Mouse (Mus musculus) liver, embryonic 11.5 days (tissue): Measurements from ENCODE around the gene Gm49510. TPM values are rescaled to one million over a fixed set of nuclear protein-coding genes. Genes with fewer than 3 reads are reported as not detected.
A peak's percentile ranks its signal among the peaks of the same experiment; 100 is the strongest.

Source experiments
- ATAC-seq: fragments of 200-750 bp; cut with Nextera tagmentation; replicated peaks from 2 replicates; pipeline ENCODE4 v1.8.0; 2017; ENCODE audit warnings: moderate number of reproducible peaks, mild to moderate bottlenecking, moderate TSS enrichment, moderate library complexity; ENCODE audit not compliant: low FRiP score
- DNase-seq: peaks from one replicate; pipeline ENCODE4 v3.0.0-alpha.2; 2017; ENCODE audit warnings: low spot score
- H3K27ac ChIP-seq: fragments of 300-500 bp; sonication (generic); 2 replicates; pipeline ENCODE4 v1.5.1; 2014; ENCODE audit warnings: mild to moderate bottlenecking, low read depth, low read length, control low read depth
- H3K27me3 ChIP-seq: fragments of 300-500 bp; sonication (generic); replicated peaks from 2 replicates; pipeline ENCODE4 v1.6.1; 2014; ENCODE audit warnings: low read length, mixed read lengths; ENCODE audit not compliant: control insufficient read depth, insufficient read depth
- H3K36me3 ChIP-seq: fragments of 300-500 bp; sonication (generic); 2 replicates; pipeline ENCODE4 v1.6.1; 2014; ENCODE audit warnings: mild to moderate bottlenecking, low read length, moderate library complexity, mixed read lengths; ENCODE audit not compliant: control insufficient read depth, insufficient read depth
- H3K4me1 ChIP-seq: fragments of 300-500 bp; sonication (generic); replicated peaks from 2 replicates; pipeline ENCODE4 v1.6.1; 2014; ENCODE audit warnings: low read length, mixed read lengths; ENCODE audit not compliant: control insufficient read depth, insufficient read depth
- H3K4me2 ChIP-seq: fragments of 300-500 bp; sonication (generic); 2 replicates; pipeline ENCODE4 v1.6.1; 2014; ENCODE audit warnings: mild to moderate bottlenecking, control low read depth, moderate library complexity
- H3K4me3 ChIP-seq: fragments of 300-500 bp; sonication (generic); 2 replicates; pipeline ENCODE4 v1.5.1; 2014; ENCODE audit warnings: low read depth, low read length, control low read depth
- H3K9ac ChIP-seq: fragments of 300-500 bp; sonication (generic); 2 replicates; pipeline ENCODE4 v1.6.1; 2014; ENCODE audit warnings: low read depth, low read length, control low read depth
- H3K9me3 ChIP-seq: fragments of 300-500 bp; sonication (generic); 2 replicates; pipeline ENCODE4 v1.6.1; 2016; ENCODE audit warnings: low read length, inconsistent platforms, mixed read lengths; ENCODE audit not compliant: control insufficient read depth
- WGBS: fragments of 180-500 bp; shearing (Covaris S2); extraction: QIAGEN DNeasy Blood & Tissue Kit; methylation state at CpG from one replicate; pipeline ENCODE4 v1.1.7; 2014; 5-methylcytosine and 5-hydroxymethylcytosine counted together
- polyA plus RNA-seq: library from polyadenylated mRNA; unstranded; fragments of >200 nt; fragmentation: Nextera tagmentation; extraction: Ambion mirVana; gene quantifications from 2 replicates; pipeline ENCODE4 v1.2.1, GENCODE M21; 2014

Gene Gm49510
- polyA plus RNA-seq, 1 experiment from 2014 or later: 0.55 TPM

DNA sequence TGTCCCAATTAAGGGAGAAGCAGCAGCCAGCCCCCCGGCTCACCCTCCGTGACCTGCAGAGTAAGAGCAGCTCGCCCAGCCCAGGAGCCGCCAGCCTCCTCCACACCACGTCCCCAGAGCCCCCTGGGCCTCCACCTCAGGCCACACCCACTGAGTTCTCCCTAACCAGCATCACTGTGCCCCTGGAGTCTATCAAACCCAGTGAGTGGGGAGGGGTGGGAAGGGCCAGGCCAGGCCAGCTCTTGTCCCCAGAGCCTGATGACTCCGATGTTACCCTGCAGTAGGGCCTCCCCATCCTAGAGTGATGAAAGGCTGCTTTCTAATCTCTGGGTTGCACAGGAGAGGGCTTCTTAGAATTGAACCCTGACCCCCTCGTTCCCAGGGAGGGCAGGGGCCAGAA, 7.0 kb upstream of the Gm49510 start:
- Histone ChIP-seq H3K9me3 (no peaks in the 10 kb centered on the region), H3K27ac (peak overlapping the region; percentile 50), H3K27me3 (no peaks in the 10 kb centered on the region), H3K4me3 (peak overlapping the region; percentile 13; the same call in 1 of the 2 replicates), H3K4me1 (peaks cover 71% of the 10 kb centered on the region), H3K9ac (peak overlapping the region; percentile 31), H3K36me3 (peaks cover 13% of the 10 kb centered on the region; the same call in 1 of the 2 replicates), H3K4me2 (peak overlapping the region; percentile 15)
- DNase-seq (no peak), ATAC-seq (peak; percentile 57)
- 44% methylated on average over 7 of the region's 7 CpGs for WGBS

DNA sequence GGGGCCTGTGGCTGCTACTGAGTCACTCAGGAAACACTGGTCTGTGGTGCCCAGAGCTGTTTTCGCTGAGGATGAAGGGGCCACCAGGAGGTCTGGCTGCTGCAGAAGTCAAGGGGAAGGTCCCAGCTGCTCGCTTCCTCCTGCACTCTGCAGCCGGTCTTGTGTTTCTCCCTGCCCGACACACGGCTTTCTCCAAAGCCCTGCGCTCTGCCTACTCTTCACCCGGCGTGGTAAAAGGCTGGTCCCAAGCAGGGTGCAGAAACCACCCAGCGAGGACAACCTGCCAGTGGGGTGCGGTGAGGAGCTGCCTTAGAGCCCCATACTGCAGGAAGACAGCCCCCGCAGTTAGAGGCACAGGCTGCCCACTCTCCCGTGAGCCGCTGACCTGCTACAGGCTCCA, 4.7 kb upstream of the Gm49510 start:
- peak overlapping the region; percentile 34; the same call in 1 of the 2 replicates for H3K9ac ChIP-seq
- WGBS: 49% methylated on average over 13 of the region's 13 CpGs
- no peaks in the 10 kb centered on the region for H3K27me3 ChIP-seq
- no peaks in the 10 kb centered on the region for H3K9me3 ChIP-seq
- H3K4me1 ChIP-seq: peaks cover 79% of the 10 kb centered on the region
- peak overlapping the region; percentile 49 for H3K4me2 ChIP-seq
- ATAC-seq (no peak), DNase-seq (no peak)
- H3K27ac ChIP-seq: peak overlapping the region; percentile 76
- H3K36me3 ChIP-seq: peaks cover 11% of the 10 kb centered on the region; the same call in 1 of the 2 replicates
- H3K4me3 ChIP-seq: 0 out of 2 replicates have a peak overlapping the region, but pooled peaks have one; percentile 6

DNA sequence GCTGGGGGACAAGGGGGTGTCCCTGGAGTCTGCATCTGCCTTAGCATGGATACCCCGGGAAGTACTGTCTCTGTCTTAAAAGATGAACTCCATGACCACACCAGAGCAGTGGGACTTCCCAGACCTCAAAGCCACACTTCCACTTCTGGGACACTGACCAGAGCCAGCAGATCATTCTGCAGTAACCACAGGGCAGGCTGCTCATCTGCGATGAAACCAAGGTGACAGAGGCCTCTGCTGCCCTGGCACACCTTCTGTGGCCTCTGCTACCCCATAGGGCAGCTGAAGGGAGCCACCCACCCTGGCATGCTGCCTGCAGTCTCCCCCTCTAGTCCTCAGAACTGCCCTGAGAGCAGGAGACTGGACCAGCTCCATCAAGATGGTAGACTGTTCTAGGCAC, 3.7 kb upstream of the Gm49510 start:
- H3K4me1 ChIP-seq: peaks cover 76% of the 10 kb centered on the region
- H3K9ac ChIP-seq: peak overlapping the region; percentile 49
- H3K36me3 ChIP-seq: peaks cover 11% of the 10 kb centered on the region; the same call in 1 of the 2 replicates
- ATAC-seq: no peak
- H3K27ac ChIP-seq: peak overlapping the region; percentile 94
- no peaks in the 10 kb centered on the region for H3K9me3 ChIP-seq
- H3K4me3 ChIP-seq: peak overlapping the region; percentile 24
- no peaks in the 10 kb centered on the region for H3K27me3 ChIP-seq
- WGBS: 57% methylated on average over 2 of the region's 2 CpGs
- peak overlapping the region; percentile 96 for H3K4me2 ChIP-seq
- DNase-seq: no peak

DNA sequence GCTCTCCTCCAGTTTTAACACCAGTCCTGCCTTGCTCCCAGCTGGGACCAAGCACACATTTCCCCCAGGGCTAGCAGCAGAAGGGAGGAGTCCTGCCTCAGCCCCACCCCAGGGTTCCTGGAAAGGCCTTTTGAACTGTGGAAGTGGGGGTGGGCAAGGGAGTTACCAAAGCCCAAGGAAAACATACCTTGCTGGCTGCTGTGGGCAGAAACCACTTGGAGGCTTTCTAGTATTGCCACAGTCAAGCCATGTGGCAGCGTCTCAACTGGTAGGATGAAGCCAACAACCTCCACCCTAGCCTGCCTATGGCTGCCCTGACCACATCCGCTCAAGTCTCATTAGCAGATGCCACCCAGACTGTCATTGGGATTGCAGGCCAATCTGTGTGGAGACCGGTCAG, 3.3 kb upstream of the Gm49510 start:
- Histone ChIP-seq H3K4me1 (peaks cover 81% of the 10 kb centered on the region), H3K36me3 (peaks cover 11% of the 10 kb centered on the region; the same call in 1 of the 2 replicates), H3K4me2 (peak overlapping the region; percentile 96), H3K9ac (peak overlapping the region; percentile 49), H3K4me3 (peak overlapping the region; percentile 24), H3K9me3 (no peaks in the 10 kb centered on the region), H3K27me3 (no peaks in the 10 kb centered on the region), H3K27ac (peak overlapping the region; percentile 94)
- 69% methylated on average over 3 of the region's 3 CpGs for WGBS
- ATAC-seq: peak; percentile 30; the same call in 1 of the 2 replicates
- DNase-seq: no peak

DNA sequence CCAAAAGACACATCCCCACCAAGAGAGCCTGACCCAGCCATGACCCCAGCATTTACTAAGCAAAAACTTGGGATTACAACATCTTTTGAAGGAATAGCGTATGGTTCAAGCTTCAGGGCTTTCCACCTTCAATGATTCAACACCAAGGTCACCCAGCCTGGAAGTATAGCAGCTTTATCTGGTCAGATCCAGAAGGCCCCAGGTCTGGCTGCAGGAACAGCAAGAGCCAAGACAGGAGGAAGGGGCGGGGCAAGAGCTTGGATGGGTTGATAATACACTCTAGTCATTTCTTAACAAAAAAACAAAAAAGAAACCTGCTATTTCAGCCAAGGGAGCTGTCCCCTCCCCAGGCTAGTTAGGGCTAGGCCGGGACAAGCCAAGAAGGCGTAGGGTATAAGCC, 2.0 kb upstream of the Gm49510 start:
- Histone ChIP-seq H3K27me3 (no peaks in the 10 kb centered on the region), H3K4me3 (peak overlapping the region; percentile 31), H3K4me2 (peak overlapping the region; percentile 96), H3K4me1 (peaks cover 77% of the 10 kb centered on the region), H3K9ac (peak overlapping the region; percentile 45; the same call in 1 of the 2 replicates), H3K36me3 (peaks cover 5% of the 10 kb centered on the region; the same call in 1 of the 2 replicates), H3K9me3 (no peaks in the 10 kb centered on the region), H3K27ac (peak overlapping the region; percentile 94)
- DNase-seq: no peak
- 57% methylated on average over 4 of the region's 4 CpGs for WGBS
- ATAC-seq: no peak; the same call in 1 of the 2 replicates

DNA sequence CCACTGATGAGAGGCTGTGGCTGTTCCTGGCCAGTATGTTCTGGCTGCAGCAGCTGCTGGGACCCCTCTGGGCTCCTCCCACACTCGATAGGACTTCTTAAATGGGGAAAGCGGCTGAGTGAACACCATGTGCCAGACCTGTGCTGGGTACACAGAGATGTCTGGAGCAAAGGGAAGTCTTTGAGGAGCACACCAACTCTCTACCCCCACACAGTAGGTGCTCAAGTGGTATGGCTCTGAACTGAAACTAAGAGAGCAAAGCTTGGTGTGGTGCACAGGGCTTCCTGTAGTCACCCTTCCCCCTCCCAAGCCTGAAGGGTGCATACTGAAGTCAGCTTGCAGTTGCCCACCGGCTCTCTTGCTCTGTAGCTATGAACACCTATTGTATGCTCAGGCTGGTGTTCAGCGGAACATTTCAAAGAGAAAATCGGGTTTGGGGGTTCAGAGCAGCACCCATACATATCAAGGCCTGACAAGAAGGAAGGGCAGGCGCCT, 913 bp upstream of the Gm49510 start:
- Histone ChIP-seq H3K4me3 (peak overlapping the region; percentile 65), H3K4me1 (peaks cover 69% of the 10 kb centered on the region), H3K4me2 (peak overlapping the region; percentile 96), H3K27ac (peak overlapping the region; percentile 94), H3K9ac (peak overlapping the region; percentile 83), H3K9me3 (no peaks in the 10 kb centered on the region), H3K27me3 (no peaks in the 10 kb centered on the region), H3K36me3 (peaks cover 7% of the 10 kb centered on the region)
- ATAC-seq (no peak), DNase-seq (no peak)
- WGBS: 35% methylated on average over 6 of the region's 6 CpGs

DNA sequence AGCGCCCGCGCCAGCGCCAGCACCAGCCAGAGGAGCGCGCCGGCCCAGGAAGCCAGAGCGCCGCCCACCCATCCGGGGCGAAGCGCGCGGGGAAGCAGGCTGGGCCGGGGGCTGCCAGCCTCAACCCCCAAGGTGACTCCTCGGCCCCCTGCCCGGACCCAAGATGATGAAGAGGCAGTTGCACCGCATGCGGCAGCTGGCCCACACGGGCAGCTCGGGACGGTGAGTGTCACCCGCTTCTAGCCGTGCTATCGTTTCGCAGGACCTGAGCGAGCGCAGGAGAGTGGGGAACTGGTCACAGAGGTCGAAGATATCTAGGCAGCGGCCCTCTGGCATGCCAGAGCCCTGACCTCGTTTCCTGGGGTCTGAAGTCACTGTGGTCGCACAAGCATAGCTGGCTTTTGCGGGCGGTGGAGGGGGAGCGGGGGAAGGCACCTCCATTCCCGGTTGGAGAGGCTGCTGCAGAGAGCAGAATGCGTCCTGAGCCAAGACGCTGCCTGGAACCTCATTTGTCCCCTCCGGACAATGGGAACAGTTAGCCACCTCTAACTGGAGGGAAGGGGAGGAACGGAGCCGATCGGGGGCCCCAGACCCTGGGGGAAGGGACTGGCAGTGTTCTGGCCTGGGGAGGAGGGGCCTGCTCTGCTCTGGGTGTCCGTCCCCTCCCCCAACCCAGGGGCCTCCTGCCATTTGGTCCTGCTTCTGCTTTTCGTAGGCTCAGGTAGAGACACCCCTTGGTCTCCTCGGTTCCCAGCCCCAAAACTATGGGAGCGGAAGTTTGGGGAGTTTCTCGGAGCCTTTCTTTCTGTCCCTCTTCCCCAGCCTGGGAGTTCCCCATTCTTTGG, 495 bp downstream of the Gm49510 start, which contains the start of gene Sh3bp1:
Sh3bp1 (plus strand) TSS at position 29 of the 845 bp plus-strand sequence.
- WGBS: under 1% methylated on average over 47 of the region's 47 CpGs
- ATAC-seq (peak; percentile 67), DNase-seq (peak; percentile 87)
- Histone ChIP-seq H3K36me3 (peaks cover 16% of the 10 kb centered on the region), H3K9me3 (no peaks in the 10 kb centered on the region), H3K27ac (peak within 1 kb of the TSS; percentile 94), H3K9ac (peak within 1 kb of the TSS; percentile 83), H3K4me2 (peak within 1 kb of the TSS; percentile 96), H3K4me1 (peaks cover 56% of the 10 kb centered on the region), H3K27me3 (no peaks in the 10 kb centered on the region), H3K4me3 (peak within 1 kb of the TSS; percentile 65)

DNA sequence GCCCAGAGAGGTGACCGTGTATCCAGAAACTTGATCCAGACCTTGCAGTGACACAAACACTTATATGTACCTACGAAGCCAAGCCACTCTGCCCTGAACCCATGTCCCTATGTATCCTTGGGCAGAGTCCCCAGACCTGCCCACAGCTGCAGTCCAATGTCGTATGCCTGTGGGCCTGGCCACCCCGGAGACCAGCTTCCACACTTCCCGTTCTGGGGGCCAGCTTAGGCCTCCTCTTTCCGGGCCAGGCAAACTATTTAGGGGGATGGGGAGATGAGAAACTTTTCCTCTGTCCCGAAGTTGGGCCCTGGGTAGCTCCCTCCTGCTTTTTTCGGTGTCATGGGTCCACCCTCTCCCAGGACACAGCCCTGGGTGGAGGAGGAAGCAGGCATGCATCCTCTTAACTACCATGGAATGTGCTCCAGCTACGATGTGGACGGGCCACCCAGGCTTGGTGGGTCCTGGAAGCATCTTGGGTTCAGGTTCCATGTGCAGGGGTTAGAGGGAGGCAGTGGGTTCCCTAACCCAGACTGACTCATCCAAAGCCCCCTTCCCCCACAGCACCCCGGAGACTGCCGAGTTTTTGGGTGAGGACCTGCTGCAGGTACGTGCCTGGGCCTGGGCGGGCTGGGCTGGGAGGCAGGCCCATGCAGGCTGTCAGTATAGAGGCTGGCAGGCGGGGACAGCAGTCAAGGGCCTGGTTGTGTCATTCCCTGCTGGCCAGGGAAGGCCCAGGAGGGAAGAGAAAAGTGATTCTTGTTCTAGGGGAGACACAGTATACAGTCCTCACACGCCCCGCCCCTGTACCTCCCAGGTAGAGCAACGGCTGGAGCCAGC, 1.3 kb downstream of the Gm49510 start:
- peak overlapping the region; percentile 96 for H3K4me2 ChIP-seq
- peaks cover 47% of the 10 kb centered on the region for H3K4me1 ChIP-seq
- H3K4me3 ChIP-seq: peak overlapping the region; percentile 65
- no peak for ATAC-seq
- no peak for DNase-seq
- H3K9me3 ChIP-seq: no peaks in the 10 kb centered on the region
- peaks cover 22% of the 10 kb centered on the region for H3K36me3 ChIP-seq
- no peaks in the 10 kb centered on the region for H3K27me3 ChIP-seq
- H3K27ac ChIP-seq: peak overlapping the region; percentile 94; the same call in 1 of the 2 replicates
- 16% methylated on average over 18 of the region's 18 CpGs for WGBS
- H3K9ac ChIP-seq: peak overlapping the region; percentile 83
